Mouse (Mus musculus) liver, embryonic 13.5 days (tissue): ENCODE measurements at regions not wholly inside any gene's neighbourhood (a gene's known extent, or its start where the extent isn't known, plus 50 kb on each side); places are given as distances from the start of the nearest gene placed in this dataset.

ENCODE experiments used
- ATAC-seq: fragments of 200-750 bp; cut with Nextera tagmentation; 2 replicates; pipeline ENCODE4 v1.8.0; 2017; ENCODE audit warnings: low read depth, mild to moderate bottlenecking, moderate number of reproducible peaks, moderate library complexity
- DNase-seq: peaks from one replicate; pipeline ENCODE4 v3.0.0; 2022
- H3K27ac ChIP-seq: fragments of 300-500 bp; sonication (generic); 2 replicates; pipeline ENCODE4 v1.5.1; 2015; ENCODE audit warnings: moderate library complexity, mild to moderate bottlenecking, inconsistent platforms
- H3K27me3 ChIP-seq: fragments of 300-500 bp; sonication (generic); 2 replicates; pipeline ENCODE4 v1.6.1; 2015; ENCODE audit warnings: mild to moderate bottlenecking, inconsistent platforms
- H3K36me3 ChIP-seq: fragments of 300-500 bp; sonication (generic); 2 replicates; pipeline ENCODE4 v1.6.1; 2015; ENCODE audit warnings: mild to moderate bottlenecking, inconsistent platforms
- H3K4me1 ChIP-seq: fragments of 300-500 bp; sonication (generic); replicated peaks from 2 replicates; pipeline ENCODE4 v1.6.1; 2015; ENCODE audit warnings: inconsistent platforms
- H3K4me2 ChIP-seq: fragments of 300-500 bp; sonication (generic); 2 replicates; pipeline ENCODE4 v1.6.1; 2015; ENCODE audit warnings: inconsistent platforms, mild to moderate bottlenecking, moderate library complexity
- H3K4me3 ChIP-seq: fragments of 300-500 bp; sonication (generic); replicated peaks from 2 replicates; pipeline ENCODE4 v1.5.1; 2015; ENCODE audit warnings: mild to moderate bottlenecking, inconsistent platforms
- H3K9ac ChIP-seq: fragments of 300-500 bp; sonication (generic); 2 replicates; pipeline ENCODE4 v1.6.1; 2015; ENCODE audit warnings: mild to moderate bottlenecking, inconsistent platforms
- H3K9me3 ChIP-seq: fragments of 300-500 bp; sonication (generic); replicated peaks from 2 replicates; pipeline ENCODE4 v1.6.1; 2016; ENCODE audit warnings: inconsistent platforms
- whole genome bisulfite sequencing: fragments of 180-500 bp; shearing (Covaris S2); methylation state at CpG from one replicate; pipeline ENCODE4 v1.1.7; 2015; ENCODE audit not compliant: insufficient replicate concordance; 5-methylcytosine and 5-hydroxymethylcytosine counted together

- no peak overlapping the region for H3K9ac ChIP-seq
- ATAC-seq (no peak), DNase-seq (no peak)
- H3K27me3 ChIP-seq: no peaks in the 10 kb centered on the region
- H3K27ac ChIP-seq: no peak overlapping the region
- H3K4me1 ChIP-seq: no peaks in the 10 kb centered on the region
- no peaks in the 10 kb centered on the region for H3K9me3 ChIP-seq
- no peak overlapping the region for H3K4me3 ChIP-seq
- WGBS: 65% methylated on average over 3 of the region's 3 CpGs
- H3K36me3 ChIP-seq: no peaks in the 10 kb centered on the region
- H3K4me2 ChIP-seq: no peak overlapping the region
Observed at GRCm38 (mm10) chr17:44370966-44371465, 182.6 kb downstream of the Clic5 start.

- Histone ChIP-seq H3K4me3 (no peak overlapping the region), H3K27ac (no peak overlapping the region), H3K4me1 (no peaks in the 10 kb centered on the region), H3K9ac (no peak overlapping the region), H3K9me3 (no peaks in the 10 kb centered on the region), H3K4me2 (no peak overlapping the region), H3K36me3 (no peaks in the 10 kb centered on the region), H3K27me3 (no peaks in the 10 kb centered on the region)
- no peak for ATAC-seq
- no peak for DNase-seq
- 48% methylated on average over 3 of the region's 3 CpGs for WGBS
Observed at GRCm38 (mm10) chr17:44371620-44372019, 183.2 kb downstream of the Clic5 start.

GRCm38 (mm10) chr17:44373744-44374456 lies 185.5 kb downstream of the Clic5 start:
- no peak overlapping the region for H3K27ac ChIP-seq
- ATAC-seq: no peak

GRCm38 (mm10) chr17:44378391-44378790 lies 190.0 kb downstream of the Clic5 start:
- 55% methylated on average over 7 of the region's 7 CpGs for WGBS
- no peaks in the 10 kb centered on the region for H3K27me3 ChIP-seq

More at GRCm38 (mm10) chr17:44373744-44374456, 185.5 kb downstream of the Clic5 start:
- Histone ChIP-seq H3K4me1 (no peaks in the 10 kb centered on the region), H3K4me2 (no peak overlapping the region), H3K36me3 (no peaks in the 10 kb centered on the region), H3K27me3 (no peaks in the 10 kb centered on the region), H3K9me3 (no peaks in the 10 kb centered on the region), H3K9ac (no peak overlapping the region), H3K4me3 (no peak overlapping the region)
- DNase-seq: no peak
- WGBS: 66% methylated on average over 8 of the region's 8 CpGs

GRCm38 (mm10) chr17:44388916-44389315 lies 200.5 kb downstream of the Clic5 start:
- H3K9me3 ChIP-seq: no peaks in the 10 kb centered on the region
- no peak for DNase-seq
- no peaks in the 10 kb centered on the region for H3K27me3 ChIP-seq
- H3K36me3 ChIP-seq: no peaks in the 10 kb centered on the region
- WGBS: 68% methylated on average over 2 of the region's 2 CpGs
- no peak overlapping the region for H3K4me3 ChIP-seq
- H3K4me2 ChIP-seq: no peak overlapping the region
- ATAC-seq: no peak
- H3K9ac ChIP-seq: no peak overlapping the region
- no peak overlapping the region for H3K27ac ChIP-seq
- no peaks in the 10 kb centered on the region for H3K4me1 ChIP-seq

More at GRCm38 (mm10) chr17:44378391-44378790, 190.0 kb downstream of the Clic5 start:
- H3K4me3 ChIP-seq: no peak overlapping the region
- no peaks in the 10 kb centered on the region for H3K4me1 ChIP-seq
- no peaks in the 10 kb centered on the region for H3K9me3 ChIP-seq
- ATAC-seq (no peak), DNase-seq (no peak)
- no peak overlapping the region for H3K27ac ChIP-seq
- no peak overlapping the region for H3K4me2 ChIP-seq
- no peak overlapping the region for H3K9ac ChIP-seq
- H3K36me3 ChIP-seq: no peaks in the 10 kb centered on the region

GRCm38 (mm10) chr17:44397829-44398228 lies 209.4 kb downstream of the Clic5 start:
- no peaks in the 10 kb centered on the region for H3K36me3 ChIP-seq
- no peak overlapping the region for H3K27ac ChIP-seq
- ATAC-seq (no peak), DNase-seq (no peak)
- H3K9ac ChIP-seq: no peak overlapping the region
- H3K4me2 ChIP-seq: no peak overlapping the region
- H3K27me3 ChIP-seq: no peaks in the 10 kb centered on the region
- no peaks in the 10 kb centered on the region for H3K9me3 ChIP-seq
- no peaks in the 10 kb centered on the region for H3K4me1 ChIP-seq
- no peak overlapping the region for H3K4me3 ChIP-seq
- WGBS: 77% methylated on average over 5 of the region's 5 CpGs

- Histone ChIP-seq H3K36me3 (no peaks in the 10 kb centered on the region), H3K27me3 (no peaks in the 10 kb centered on the region), H3K4me1 (no peaks in the 10 kb centered on the region), H3K9ac (no peak overlapping the region), H3K27ac (no peak overlapping the region), H3K4me3 (no peak overlapping the region), H3K4me2 (no peak overlapping the region), H3K9me3 (no peaks in the 10 kb centered on the region)
- no peak for DNase-seq
- no peak for ATAC-seq
- WGBS: 60% methylated on average over 5 of the region's 5 CpGs
Observed at GRCm38 (mm10) chr17:44398231-44398630, 209.8 kb downstream of the Clic5 start.

- DNase-seq: no peak
- Histone ChIP-seq H3K36me3 (no peaks in the 10 kb centered on the region), H3K4me3 (no peak overlapping the region), H3K4me1 (no peaks in the 10 kb centered on the region), H3K9ac (no peak overlapping the region), H3K27me3 (no peaks in the 10 kb centered on the region), H3K4me2 (no peak overlapping the region), H3K9me3 (no peaks in the 10 kb centered on the region), H3K27ac (no peak overlapping the region)
- WGBS: 60% methylated on average over 6 of the region's 6 CpGs
- ATAC-seq: no peak
Observed at GRCm38 (mm10) chr17:44404923-44405322, 216.5 kb downstream of the Clic5 start.

- H3K27ac ChIP-seq: no peak overlapping the region
- H3K4me2 ChIP-seq: no peak overlapping the region
- H3K9me3 ChIP-seq: no peaks in the 10 kb centered on the region
- no peak overlapping the region for H3K4me3 ChIP-seq
- H3K4me1 ChIP-seq: no peaks in the 10 kb centered on the region
- ATAC-seq (no peak), DNase-seq (no peak)
- no peaks in the 10 kb centered on the region for H3K27me3 ChIP-seq
- H3K9ac ChIP-seq: no peak overlapping the region
- WGBS: 35% methylated on average over 2 of the region's 2 CpGs
- no peaks in the 10 kb centered on the region for H3K36me3 ChIP-seq
Observed at GRCm38 (mm10) chr17:44410961-44411360, 222.6 kb downstream of the Clic5 start.

- no peak overlapping the region for H3K4me3 ChIP-seq
- ATAC-seq (no peak), DNase-seq (no peak)
- H3K27me3 ChIP-seq: no peaks in the 10 kb centered on the region
- WGBS: 42% methylated on average over 11 of the region's 11 CpGs
- no peak overlapping the region for H3K9ac ChIP-seq
- no peaks in the 10 kb centered on the region for H3K36me3 ChIP-seq
- H3K9me3 ChIP-seq: no peaks in the 10 kb centered on the region
- no peak overlapping the region for H3K4me2 ChIP-seq
- no peak overlapping the region for H3K27ac ChIP-seq
- no peaks in the 10 kb centered on the region for H3K4me1 ChIP-seq
Observed at GRCm38 (mm10) chr17:44418676-44419404, 230.5 kb downstream of the Clic5 start.

GRCm38 (mm10) chr17:44419405-44419729 lies 231.0 kb downstream of the Clic5 start:
- no peak for DNase-seq
- no peak for ATAC-seq
- Histone ChIP-seq H3K4me1 (no peaks in the 10 kb centered on the region), H3K4me2 (no peak overlapping the region), H3K36me3 (no peaks in the 10 kb centered on the region), H3K27ac (no peak overlapping the region), H3K9ac (no peak overlapping the region), H3K4me3 (no peak overlapping the region), H3K9me3 (no peaks in the 10 kb centered on the region), H3K27me3 (no peaks in the 10 kb centered on the region)
- WGBS: 79% methylated on average over 7 of the region's 7 CpGs
